Mouse (Mus musculus) gastrocnemius, adult 2 months (tissue): Measurements from ENCODE around the gene 2700081O15Rik. TPM values are rescaled to one million over a fixed set of nuclear protein-coding genes. Genes with fewer than 3 reads are reported as not detected.
"Not testable (repeated sequence)": the region's sequence is repeated elsewhere in the genome, so short reads cannot be mapped to it uniquely, and the experiment has no call there.

Source experiments
- DNase-seq: peaks from one replicate; pipeline ENCODE4 v3.0.0; 2022
- H3K27ac ChIP-seq: fragments of 200-600 bp; 2 replicates; pipeline ENCODE4 v1.8.1; 2022; ENCODE audit warnings: mild to moderate bottlenecking
- H3K4me3 ChIP-seq: fragments of 200-600 bp; 2 replicates; pipeline ENCODE4 v1.8.1; 2022; ENCODE audit warnings: mild to moderate bottlenecking, moderate library complexity
- CTCF ChIP-seq: fragments of 200-600 bp; IDR thresholded peaks from 2 replicates; pipeline ENCODE4 v1.8.1; 2022; ENCODE audit warnings: antibody characterized with exemption, mild to moderate bottlenecking, moderate library complexity
- intact Hi-C: fragments of 180-260 bp; cut with DNase I; formaldehyde crosslinking; loops from one replicate; pipeline ENCODE4 v1.15.1; 2025
- long read RNA-seq, 2 experiments: library from polyadenylated mRNA; stranded (forward); transcript quantifications; one replicate each; pipeline ENCODE4 v2.0.0; 2021
- total RNA-seq, 2 experiments: library from RNA; stranded (reverse); gene quantifications; 2 replicates each; pipeline ENCODE4 v1.2.3; 2021

Gene 2700081O15Rik
- 1 to 10 TPM; 5.3 to 5.9 TPM for total RNA-seq
- long read RNA-seq, experiment 1, full-length matches to known transcripts: 5 of 8 reads
- long read RNA-seq, experiment 1, partial matches to known transcripts: 0 of 8 reads
- long read RNA-seq, experiment 1, other reads (novel, unspliced or antisense): 3 of 8 reads
- long read RNA-seq, experiment 2, full-length matches to known transcripts: 2 of 2 reads
- long read RNA-seq, experiment 2, partial matches to known transcripts: 0 of 2 reads
- long read RNA-seq, experiment 2, other reads (novel, unspliced or antisense): 0 of 2 reads

GRCm38 (mm10) chr19:7416834-7417735 is at the start of gene 2700081O15Rik:
Gene 2700081O15Rik, plus strand, starts transcription at chr19:7417625.
- peak; percentile 88 for DNase-seq
- intact Hi-C loops: loop anchor here (1.0 to 10.0 kb wide), 4 partner anchors 32 to 352 kb away; partner anchors contain the start of gene Mark2
- Histone ChIP-seq H3K4me3 (peak within 1 kb of the TSS; percentile 91), H3K27ac (peak within 1 kb of the TSS; percentile 85)
- no peak for TF ChIP-seq CTCF

GRCm38 (mm10) chr19:7369469-7369868 is 48.0 kb upstream of the 2700081O15Rik start:
- H3K27ac ChIP-seq, DNase-seq, intact Hi-C loops, H3K4me3 ChIP-seq: not testable (repeated sequence)

GRCm38 (mm10) chr19:7374491-7374890 is 42.9 kb upstream of the 2700081O15Rik start:
- no peak for TF ChIP-seq CTCF
- H3K27ac ChIP-seq: no peak overlapping the region
- intact Hi-C loops: no loop called here

GRCm38 (mm10) chr19:7377639-7378038 is 39.8 kb upstream of the 2700081O15Rik start:
- intact Hi-C loops: no loop called here
- no peak for DNase-seq
- Histone ChIP-seq H3K27ac (no peak overlapping the region), H3K4me3 (no peak overlapping the region)
- no peak for TF ChIP-seq CTCF

More at GRCm38 (mm10) chr19:7374491-7374890, 42.9 kb upstream of the 2700081O15Rik start:
- DNase-seq: no peak
- H3K4me3 ChIP-seq: no peak overlapping the region

- no peak for TF ChIP-seq CTCF
- no peak for DNase-seq
- intact Hi-C loops: loop anchor here (5.0 kb wide), 1 partner anchor 40 kb away; the partner anchor contains the start of gene Mark2
- Histone ChIP-seq H3K4me3 (peak overlapping the region; percentile 93), H3K27ac (peak overlapping the region; percentile 93)
These were observed 35.5 kb upstream of the 2700081O15Rik start for GRCm38 (mm10) chr19:7381906-7382247.

GRCm38 (mm10) chr19:7382248-7382902 is 35.0 kb upstream of the 2700081O15Rik start:
- peak; percentile 70 for DNase-seq
- no peak for TF ChIP-seq CTCF
- Histone ChIP-seq H3K4me3 (peak overlapping the region; percentile 93), H3K27ac (peak overlapping the region; percentile 93)
- intact Hi-C loops: loop anchor here (5.0 kb wide), 1 partner anchor 40 kb away; the partner anchor contains the start of gene Mark2

- peak; percentile 99 for DNase-seq
- peak within 1 kb of the TSS; percentile 93 for H3K27ac ChIP-seq
- intact Hi-C loops: loop anchor here (5.0 kb wide), 1 partner anchor 41 kb away; the partner anchor contains the start of gene Mark2
- no peak for TF ChIP-seq CTCF
- H3K4me3 ChIP-seq: peak within 1 kb of the TSS; percentile 93
These were observed 34.2 kb upstream of the 2700081O15Rik start, which contains the start of gene Spindoc for GRCm38 (mm10) chr19:7382903-7383865. Gene Spindoc, minus strand, starts transcription at chr19:7382994.

- no peak for TF ChIP-seq CTCF
- intact Hi-C loops: no loop called here
- DNase-seq: no peak
These were observed 31.4 kb upstream of the 2700081O15Rik start for GRCm38 (mm10) chr19:7386042-7386441.

GRCm38 (mm10) chr19:7388488-7388887 is 28.9 kb upstream of the 2700081O15Rik start:
- H3K27ac ChIP-seq: no peak overlapping the region
- DNase-seq: no peak
- no peak overlapping the region for H3K4me3 ChIP-seq
- TF ChIP-seq CTCF: no peak
- intact Hi-C loops: no loop called here

More at GRCm38 (mm10) chr19:7386042-7386441, 31.4 kb upstream of the 2700081O15Rik start:
- H3K27ac ChIP-seq: no peak overlapping the region
- no peak overlapping the region for H3K4me3 ChIP-seq

- intact Hi-C loops, H3K4me3 ChIP-seq, H3K27ac ChIP-seq: not testable (repeated sequence)
- peak; percentile 53 for TF ChIP-seq CTCF
- DNase-seq: peak; percentile 35
These were observed 20.3 kb upstream of the 2700081O15Rik start for GRCm38 (mm10) chr19:7396867-7397826.

GRCm38 (mm10) chr19:7398898-7399297 is 18.5 kb upstream of the 2700081O15Rik start:
- intact Hi-C loops, DNase-seq, H3K4me3 ChIP-seq, H3K27ac ChIP-seq: not testable (repeated sequence)
